Mouse (Mus musculus) neutrophil, adult 5-6 weeks (primary cell): ENCODE data around the gene Lpar1. TPM values are rescaled to one million over a fixed set of nuclear protein-coding genes. Genes with fewer than 3 reads are reported as not detected.

ENCODE experiments used
- ATAC-seq: fragments of 151-379, 151-347 bp; 2 replicates; pipeline ENCODE4 v1.8.0; 2017; ENCODE audit warnings: mild to moderate bottlenecking, moderate TSS enrichment; ENCODE audit not compliant: insufficient number of reproducible peaks, poor library complexity, low FRiP score, severe bottlenecking; ENCODE audit errors: extremely low read depth
- total RNA-seq: library from RNA; stranded (forward); fragments of 200-1000 nt; gene quantifications from 2 replicates; pipeline ENCODE4 v1.2.3, GENCODE M21; 2017

Lpar1 gene
- total RNA-seq, 1 experiment from 2014 or later: 0.23 TPM

DNA sequence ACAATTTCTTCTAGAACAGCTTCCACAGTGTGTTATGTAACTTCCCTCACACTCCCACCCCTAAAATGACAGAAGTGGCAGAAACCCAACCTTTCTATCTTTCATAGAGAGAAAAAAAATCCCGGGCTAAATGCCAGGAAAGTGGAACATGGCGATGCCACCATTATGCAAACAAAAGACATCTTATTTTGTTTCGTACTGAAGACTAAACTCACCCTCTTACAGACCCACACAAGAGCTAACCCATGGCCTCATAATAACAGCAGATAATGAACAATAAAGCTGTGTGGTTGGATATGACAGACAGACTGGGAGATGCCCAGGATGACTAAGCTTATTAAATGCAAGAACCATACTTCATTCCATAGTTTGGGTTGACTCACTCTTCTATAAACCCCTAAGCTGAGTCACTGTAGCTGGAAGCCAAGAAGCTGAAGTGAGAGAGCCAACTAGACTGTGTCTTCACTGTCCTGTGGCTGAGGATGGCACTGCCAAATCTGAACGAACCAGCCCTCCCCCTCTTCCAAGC lies 151.7 kb downstream of the Lpar1 start:
- no peak for ATAC-seq

DNA sequence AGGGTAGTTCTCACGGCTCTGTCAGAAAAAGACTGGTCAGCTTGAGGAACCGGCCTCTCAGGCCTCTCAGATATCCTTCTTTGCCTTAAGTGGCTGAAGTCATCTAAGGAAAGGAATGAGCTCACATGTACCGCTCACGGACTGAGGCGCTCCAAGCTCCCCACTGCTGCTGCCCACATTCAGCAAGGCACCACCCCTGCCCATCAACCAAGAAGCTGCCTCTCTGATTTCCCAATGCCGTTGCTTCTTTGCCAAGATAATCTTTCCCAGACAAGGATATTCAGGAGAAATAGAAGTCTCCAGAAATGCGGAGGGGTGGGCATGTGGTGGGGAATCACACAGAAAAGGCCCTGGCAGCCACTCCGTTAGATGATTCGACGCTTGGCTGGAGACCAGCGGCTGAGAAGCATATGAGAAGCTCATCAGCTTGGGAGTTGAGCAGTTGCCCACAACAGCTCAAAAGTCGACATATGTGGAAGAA lies 152.8 kb downstream of the Lpar1 start:
- no peak for ATAC-seq

Other genes with a start within 250 kb of the Lpar1 start
- gene Olfr267, start 233.8 kb upstream of the Lpar1 start, total RNA-seq: 0.12 TPM in 1 of 2 replicates, not detected in the other